Mouse (Mus musculus) R1 (cell line): ENCODE results near the gene Aldh1a3.

ENCODE experiments used
- DNase-seq: peaks from one replicate; pipeline ENCODE4 v3.0.0-alpha.2; 2018; ENCODE audit warnings: low read depth, low spot score

The Aldh1a3 gene

GRCm38 (mm10) chr7:66427437-66428161 is at the start of gene Aldh1a3:
Gene Aldh1a3, minus strand, starts transcription at chr7:66427517.
- DNase-seq: peak; percentile 70

GRCm38 (mm10) chr7:66476289-66476688 is 49.0 kb upstream of the Aldh1a3 start:
- DNase-seq: no peak

- no peak for DNase-seq
Measured at GRCm38 (mm10) chr7:66471641-66472216, 44.4 kb upstream of the Aldh1a3 start.

- DNase-seq: no peak
Measured at GRCm38 (mm10) chr7:66466641-66467040, 39.3 kb upstream of the Aldh1a3 start.

- DNase-seq: no peak
Measured at GRCm38 (mm10) chr7:66465241-66465640, 37.9 kb upstream of the Aldh1a3 start.

- no peak for DNase-seq
Measured at GRCm38 (mm10) chr7:66463081-66463480, 35.8 kb upstream of the Aldh1a3 start.

GRCm38 (mm10) chr7:66451622-66452295 is 24.4 kb upstream of the Aldh1a3 start:
- DNase-seq: no peak

GRCm38 (mm10) chr7:66449971-66450752 is 22.8 kb upstream of the Aldh1a3 start:
- peak; percentile 53 for DNase-seq

GRCm38 (mm10) chr7:66448786-66449540 is 21.6 kb upstream of the Aldh1a3 start:
- no peak for DNase-seq

GRCm38 (mm10) chr7:66448304-66448703 is 21.0 kb upstream of the Aldh1a3 start:
- DNase-seq: peak; percentile 56

- DNase-seq: no peak
Measured at GRCm38 (mm10) chr7:66446860-66447259, 19.5 kb upstream of the Aldh1a3 start.

GRCm38 (mm10) chr7:66445117-66445905 is 18.0 kb upstream of the Aldh1a3 start:
- no peak for DNase-seq

GRCm38 (mm10) chr7:66444706-66445105 is 17.4 kb upstream of the Aldh1a3 start:
- no peak for DNase-seq

GRCm38 (mm10) chr7:66442501-66443369 is 15.4 kb upstream of the Aldh1a3 start:
- DNase-seq: no peak

GRCm38 (mm10) chr7:66438787-66439669 is 11.7 kb upstream of the Aldh1a3 start:
- DNase-seq: no peak

GRCm38 (mm10) chr7:66434453-66434935 is 7.2 kb upstream of the Aldh1a3 start:
- DNase-seq: peak; percentile 55

GRCm38 (mm10) chr7:66427053-66427436 is 272 bp downstream of the Aldh1a3 start:
- DNase-seq: no peak

- no peak for DNase-seq
Measured at GRCm38 (mm10) chr7:66421903-66422302, 5.4 kb downstream of the Aldh1a3 start.
